Mouse (Mus musculus): ENCODE results near the gene Wnk4.

The Wnk4 gene

DNA sequence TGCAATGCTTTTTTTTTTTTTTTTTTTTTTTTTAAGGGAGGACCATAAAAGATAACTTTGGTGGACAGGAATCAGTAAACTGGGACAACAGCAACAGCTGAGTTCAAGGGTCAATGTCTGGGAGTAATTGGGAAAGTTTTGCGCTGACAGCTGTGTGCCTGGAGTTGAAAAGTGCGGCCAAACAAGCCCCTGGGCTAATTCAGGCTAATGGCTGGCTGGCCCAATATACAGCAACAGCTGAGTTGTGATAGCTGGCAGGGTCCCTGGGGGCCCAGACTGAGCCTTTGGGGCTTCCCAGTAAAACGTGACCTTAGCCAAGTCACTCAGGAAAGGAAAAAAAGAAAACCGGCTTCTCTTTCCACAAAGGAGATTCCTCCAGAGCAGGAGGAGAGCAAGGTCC, 15.3 kb upstream of the Wnk4 start:
- DNase-seq = peak; percentile 51 to 62

DNA sequence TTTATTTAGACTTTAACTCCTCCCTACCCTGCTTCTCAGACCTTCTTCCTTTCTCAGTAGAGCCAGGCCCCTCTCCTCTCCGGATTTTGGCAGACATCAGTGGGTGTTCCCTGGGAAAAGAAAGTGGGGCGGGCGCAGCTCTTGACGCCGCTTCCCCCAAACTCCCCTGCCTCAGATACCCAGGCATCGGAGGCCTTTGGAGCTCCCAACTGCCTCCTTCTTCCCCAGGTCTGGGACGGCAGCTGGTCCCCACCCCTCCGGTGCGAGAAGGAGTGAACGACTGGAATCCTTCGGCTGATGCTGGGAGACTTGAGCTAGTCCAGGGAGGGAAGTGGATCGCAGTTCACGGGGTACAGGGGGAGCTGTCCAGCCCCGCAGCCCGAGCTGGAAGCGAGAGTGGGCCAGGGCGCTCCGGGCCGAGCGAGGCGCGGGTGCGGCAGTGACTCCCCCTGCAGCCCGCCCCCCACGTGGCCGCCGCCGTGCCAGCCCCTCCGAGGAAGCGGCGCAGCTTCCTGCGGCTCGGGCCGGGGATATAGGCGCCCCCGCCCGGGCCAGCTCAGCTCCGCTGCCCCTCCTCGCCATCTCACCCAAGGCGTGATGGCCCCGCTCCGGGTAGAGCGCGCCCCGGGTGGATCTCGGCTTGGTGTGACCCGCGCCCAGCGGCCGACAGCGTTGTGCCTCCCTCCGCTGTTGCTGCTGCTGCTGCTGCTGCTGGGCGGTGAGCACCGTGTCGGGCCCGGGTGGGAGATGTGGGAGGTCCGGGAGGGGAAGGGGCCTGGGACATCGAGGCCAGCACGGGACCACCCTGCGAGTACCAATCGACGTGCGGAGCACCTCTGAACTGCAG, 14.3 kb upstream of the Wnk4 start, which contains the start of gene Ramp2:
Gene Ramp2, plus strand, starts transcription at position 174 of the 847 bp plus-strand sequence.
- DNase-seq = peak; percentile 67 to 81

DNA sequence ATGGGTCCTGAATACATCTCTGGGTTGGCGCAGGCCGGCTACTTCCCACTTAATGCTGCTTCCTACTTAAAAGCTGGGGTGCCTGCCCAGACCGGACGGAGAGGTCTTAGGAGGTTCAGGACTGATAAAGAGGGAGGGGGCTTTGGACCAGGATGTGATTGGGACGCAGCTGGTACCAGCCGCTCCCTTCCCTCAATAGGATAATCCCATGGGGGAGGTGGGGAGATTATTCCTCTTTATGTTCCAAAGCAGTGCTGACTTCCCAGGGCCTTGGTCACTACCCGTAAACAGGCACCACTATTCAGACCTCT, 13.7 kb upstream of the Wnk4 start:
- DNase-seq = no peak

DNA sequence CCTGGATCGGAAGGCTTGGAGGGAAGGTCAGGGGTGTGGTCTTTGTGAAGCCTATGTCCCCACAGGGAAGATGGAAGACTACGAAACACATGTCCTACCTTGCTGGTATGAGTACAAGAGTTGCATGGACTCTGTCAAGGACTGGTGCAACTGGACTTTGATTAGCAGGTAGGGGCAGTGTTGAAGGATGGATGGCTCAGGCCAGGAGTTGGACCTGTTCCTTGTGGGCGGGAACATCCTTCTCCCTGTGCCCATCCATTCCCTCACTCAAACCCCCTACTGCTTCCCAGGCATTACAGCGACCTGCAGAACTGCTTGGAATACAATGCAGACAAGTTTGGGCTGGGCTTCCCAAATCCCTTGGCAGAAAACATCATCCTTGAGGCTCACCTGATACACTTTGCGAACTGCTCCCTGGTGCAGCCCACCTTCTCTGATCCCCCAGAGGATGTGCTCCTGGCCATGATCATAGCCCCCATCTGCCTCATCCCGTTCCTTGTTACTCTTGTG, 12.8 kb upstream of the Wnk4 start:
- peak; percentile 68 to 73 for DNase-seq

DNA sequence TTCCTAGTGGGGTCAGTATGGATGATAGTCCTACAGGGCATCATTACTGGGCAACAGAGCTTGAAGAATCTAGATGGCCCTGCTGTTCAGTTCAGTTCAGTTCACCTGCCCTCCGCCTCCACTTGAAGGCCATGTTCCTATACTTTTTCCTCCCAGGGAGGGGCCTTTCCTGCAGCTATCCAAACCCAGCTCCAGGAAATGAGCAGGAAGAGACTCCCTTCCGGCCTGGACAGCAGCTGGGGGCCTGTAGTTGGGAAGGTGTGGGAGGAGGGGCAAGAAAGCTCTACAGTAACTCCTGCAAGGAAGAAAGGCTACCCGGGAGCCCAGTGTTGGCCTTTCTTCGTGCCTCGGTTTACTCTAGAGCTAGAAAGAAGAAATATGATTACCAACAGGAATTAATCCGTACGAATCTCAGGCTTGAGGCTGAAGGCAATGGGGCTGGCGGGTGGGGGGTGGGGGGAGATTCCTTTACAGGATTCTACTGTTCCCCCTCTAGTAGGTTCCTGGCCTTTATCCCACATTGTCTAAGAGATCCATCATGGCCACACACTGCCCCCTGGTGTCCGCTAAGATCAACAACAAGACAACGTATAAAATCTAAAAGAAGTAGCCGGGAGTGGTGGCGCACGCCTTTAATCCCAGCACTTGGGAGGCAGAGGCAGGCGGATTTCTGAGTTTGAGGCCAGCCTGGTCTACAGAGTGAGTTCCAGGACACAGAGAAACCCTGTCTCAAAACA, 11.9 kb upstream of the Wnk4 start:
- DNase-seq = peak; percentile 83 to 88

DNA sequence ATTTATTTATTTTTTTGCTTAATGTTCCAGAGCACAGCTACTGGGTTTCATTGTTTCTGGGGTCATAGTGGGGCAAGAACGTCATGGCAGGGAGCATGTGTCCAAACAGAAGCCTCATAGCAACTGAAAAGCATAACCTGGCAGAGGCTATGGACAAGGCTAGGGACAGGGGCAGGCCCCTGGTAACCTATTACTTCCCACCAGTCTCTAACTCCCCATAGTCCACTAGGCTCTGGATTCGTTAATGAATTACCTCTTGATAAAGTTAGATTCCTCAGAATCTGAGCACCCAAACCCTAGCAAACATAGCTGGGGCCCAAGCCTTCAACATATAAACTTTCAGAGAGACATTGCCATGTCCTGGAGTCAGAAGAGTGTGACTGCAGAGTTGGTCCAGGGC, 9.3 kb upstream of the Wnk4 start:
- peak; percentile 42 to 70 for DNase-seq

DNA sequence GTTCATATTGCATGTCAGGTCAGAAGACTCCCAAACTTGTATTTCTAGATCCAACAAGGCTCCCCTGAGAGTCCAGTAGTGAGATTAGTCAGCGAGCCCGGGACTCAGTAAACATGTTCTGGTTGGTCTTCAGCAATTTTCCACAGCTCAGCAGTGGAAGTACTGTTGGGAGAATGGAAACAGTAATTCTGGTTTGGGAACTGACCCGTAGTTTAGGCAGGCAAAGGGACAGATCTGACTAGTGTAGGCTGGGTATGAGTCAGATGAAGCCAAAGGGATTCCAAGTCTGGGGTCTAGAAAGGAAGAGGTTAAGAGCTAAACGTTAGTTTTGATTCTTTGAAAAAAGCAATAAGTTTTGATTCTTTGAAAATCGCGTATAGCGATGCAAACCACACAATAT, 7.4 kb upstream of the Wnk4 start:
- DNase-seq = no peak

DNA sequence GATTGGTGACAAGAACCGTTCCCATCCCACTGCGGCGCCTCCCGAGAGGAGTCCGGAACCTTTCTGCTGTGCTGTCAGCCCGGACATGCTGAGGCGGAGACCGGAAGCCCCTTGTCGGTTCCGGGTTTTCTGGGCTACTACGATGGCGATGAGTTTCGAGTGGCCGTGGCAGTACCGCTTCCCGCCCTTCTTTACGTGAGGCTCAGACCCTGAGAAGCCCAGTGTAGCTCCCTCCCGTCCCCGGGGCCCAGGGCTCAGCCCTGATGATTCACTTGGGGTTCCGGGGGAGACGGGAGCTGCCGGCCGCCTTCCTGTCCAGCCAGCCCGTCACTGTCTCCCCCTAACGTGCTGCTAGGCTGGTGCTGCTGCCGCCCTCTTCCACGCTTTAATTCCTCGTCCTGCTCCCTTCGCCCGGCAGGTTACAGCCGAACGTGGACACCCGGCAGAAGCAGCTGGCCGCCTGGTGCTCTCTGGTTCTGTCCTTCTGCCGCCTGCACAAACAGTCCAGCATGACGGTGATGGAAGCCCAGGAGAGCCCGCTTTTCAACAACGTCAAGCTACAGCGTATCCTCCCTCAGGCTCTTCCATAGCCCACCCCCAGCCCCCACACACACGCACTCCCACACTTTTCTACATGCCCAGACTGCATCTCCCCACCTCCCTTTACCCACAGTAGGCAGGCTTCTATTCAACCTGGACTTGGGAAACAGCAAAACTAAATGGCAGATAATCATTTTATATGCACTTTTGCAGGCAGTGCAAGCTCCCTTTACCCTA, 6.6 kb upstream of the Wnk4 start, which contains the start of gene Vps25:
Gene Vps25, plus strand, starts transcription at position 95 of the 777 bp plus-strand sequence.
- DNase-seq = peak; percentile 88 to 91

DNA sequence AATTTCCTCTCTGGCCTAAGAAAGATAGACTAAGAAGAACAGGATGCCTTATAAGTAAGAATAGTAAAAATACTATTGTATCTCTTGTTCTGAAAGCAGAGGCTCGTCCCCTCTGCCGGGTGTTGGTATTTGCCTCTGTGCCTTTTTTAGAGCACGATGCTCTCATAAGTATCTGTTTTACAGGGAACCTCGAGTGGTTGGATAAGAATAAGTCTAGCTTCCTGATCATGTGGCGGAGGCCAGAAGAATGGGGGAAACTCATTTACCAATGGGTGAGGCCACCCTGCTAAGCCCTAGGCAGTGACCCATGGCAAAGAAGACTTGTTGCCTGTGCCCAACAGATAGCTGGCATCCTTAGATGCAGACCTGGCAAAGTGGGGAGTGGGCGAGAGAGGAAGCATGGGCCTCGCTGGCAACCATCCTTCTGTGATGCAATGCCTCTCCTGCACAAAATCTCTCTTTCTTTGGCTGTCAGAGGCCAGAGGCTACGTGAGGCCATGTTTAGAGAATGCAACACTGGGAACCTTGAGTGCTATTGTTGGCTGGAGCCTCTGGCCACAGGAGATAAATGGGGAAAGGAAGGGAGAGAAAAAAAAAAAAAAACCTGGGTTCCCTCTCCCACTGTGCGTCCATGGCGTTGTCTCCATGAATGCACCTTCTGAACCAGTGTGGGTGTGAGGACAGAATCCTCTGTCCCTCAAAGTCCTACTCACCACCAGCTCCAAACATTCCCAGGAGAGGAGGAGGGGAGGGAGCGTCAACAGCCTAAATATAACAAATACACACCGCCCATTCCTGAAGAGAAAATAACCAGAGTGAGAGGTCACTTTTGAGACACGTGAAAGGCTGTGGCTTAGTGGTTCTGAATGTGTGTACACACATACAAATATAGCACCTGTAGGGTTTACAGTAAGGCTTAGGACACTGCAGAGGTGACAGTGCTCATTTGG, 4.3 kb upstream of the Wnk4 start:
- DNase-seq = no peak

DNA sequence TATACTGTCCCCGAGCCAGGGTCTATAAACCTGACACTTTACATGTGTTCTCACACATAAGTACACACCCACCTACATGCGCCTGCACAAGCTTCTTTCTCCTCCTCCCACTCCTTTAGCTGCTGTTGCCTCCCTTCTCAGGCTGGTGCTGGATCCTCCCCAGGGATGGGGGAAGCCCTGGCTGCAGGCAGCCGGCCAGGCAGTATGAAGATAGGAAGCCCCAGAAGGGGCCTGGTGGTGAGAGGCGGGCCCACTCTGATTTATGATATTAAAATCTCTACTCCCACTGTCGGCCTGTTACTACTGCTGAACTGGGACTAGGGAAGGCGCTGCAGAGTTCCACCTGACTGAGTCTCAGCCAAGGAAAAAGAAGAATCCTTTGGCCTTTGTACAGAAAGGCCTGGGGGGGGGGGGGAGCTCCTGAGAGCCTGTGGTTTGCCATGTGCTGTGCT, 1.1 kb upstream of the Wnk4 start:
- DNase-seq = peak; percentile 64 to 68

DNA sequence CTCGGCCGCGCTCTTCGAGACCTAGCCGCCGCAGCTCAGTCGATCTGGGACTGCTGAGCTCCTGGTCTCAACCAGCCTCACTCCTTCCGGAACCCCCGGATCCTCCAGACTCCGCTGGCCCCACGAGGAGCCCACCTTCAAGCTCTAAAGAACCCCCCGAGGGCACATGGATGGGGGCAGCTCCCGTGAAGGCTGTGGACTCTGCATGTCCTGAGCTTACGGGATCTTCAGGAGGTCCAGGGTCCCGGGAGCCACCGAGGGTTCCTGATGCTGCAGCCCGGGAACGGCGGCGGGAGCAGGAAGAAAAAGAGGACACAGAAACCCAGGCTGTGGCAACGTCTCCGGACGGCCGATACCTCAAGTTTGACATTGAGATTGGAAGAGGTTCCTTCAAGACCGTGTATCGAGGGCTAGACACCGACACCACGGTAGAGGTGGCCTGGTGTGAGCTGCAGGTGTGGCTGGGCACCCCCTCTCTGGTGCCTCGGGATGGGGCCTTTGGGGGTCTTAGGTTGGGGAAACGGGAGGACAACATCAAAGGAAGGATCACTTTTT, 536 bp downstream of the Wnk4 start:
- peak in 1 of 2 experiments; percentile 53 for DNase-seq

DNA sequence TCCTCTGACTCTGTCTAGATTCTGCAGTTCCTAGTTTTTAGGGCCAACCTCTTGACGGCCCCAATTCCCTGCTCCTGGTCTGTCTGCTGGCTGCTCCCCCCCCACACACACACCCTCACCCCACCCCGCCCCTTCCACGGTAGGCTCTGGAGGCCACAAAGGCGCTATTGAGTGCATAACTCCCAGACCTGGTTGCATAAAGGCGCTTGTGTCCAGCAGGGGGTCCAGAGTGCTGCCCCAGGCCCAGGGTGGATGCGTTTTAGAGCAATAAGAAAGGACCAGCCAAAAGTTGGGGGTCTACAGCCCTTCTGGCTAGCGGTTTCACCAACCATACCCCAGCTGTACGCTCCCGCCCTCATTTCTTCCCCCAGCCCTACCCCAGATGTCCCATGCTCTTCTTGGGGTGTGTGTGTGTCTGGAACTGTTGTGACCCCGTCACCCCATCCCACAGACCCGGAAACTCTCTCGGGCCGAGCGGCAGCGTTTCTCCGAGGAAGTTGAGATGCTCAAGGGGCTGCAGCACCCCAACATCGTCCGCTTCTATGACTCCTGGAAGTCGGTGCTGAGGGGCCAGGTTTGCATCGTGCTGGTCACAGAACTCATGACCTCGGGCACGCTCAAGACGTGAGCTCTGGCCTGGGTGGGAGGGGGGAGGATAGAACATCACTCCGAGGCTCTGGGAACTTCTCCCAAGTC, 2.1 kb downstream of the Wnk4 start:
- peak; percentile 31 to 59 for DNase-seq

DNA sequence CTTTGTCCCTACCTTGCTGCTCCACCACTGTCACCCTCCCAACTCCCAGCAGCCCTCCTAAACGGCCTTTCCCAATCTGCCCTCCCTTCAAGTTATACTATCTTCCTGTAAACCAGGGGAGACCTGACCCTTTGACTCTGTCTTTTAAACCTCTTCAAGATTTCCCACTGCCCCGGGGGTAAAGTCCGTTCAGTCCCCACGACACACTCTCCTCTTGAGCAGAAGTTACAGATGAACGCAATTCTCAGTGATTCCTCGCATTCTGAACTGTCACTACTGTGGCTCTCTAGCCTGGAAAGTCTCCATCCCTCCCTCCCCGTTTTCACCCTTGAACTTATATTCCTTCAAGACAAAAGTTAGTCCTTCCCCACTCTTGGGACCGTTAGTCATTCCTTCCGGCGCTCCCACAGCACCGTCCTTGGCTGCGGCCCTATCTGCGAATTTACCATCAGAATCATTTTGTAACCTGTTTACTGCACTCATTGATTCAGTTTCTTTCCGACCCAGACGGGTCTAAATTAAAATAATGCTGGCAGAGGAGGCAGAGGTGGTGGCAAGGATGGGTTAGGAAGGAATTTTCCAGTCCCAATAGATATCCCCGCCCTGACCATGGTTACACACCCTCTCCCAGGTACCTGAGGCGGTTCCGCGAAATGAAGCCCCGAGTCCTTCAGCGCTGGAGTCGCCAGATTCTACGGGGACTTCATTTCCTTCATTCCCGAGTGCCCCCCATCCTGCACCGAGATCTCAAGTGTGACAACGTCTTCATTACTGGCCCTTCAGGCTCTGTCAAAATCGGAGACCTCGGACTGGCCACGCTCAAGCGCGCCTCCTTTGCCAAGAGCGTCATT, 3.0 kb downstream of the Wnk4 start:
- DNase-seq = peak; percentile 56 to 60

DNA sequence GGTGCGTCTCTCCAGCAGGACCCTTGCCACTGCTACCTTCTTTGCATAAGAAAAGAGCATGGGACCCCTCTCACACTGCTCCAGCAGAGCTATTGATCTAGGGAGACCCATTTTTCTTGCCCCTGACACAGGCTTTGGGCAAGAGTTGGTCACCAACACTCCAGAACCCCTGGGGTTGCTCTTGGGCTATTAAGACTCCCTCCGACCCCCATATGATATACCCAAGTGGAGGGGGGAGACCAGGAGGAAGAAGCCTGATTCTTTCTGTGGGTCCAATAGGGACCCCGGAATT, 3.6 kb downstream of the Wnk4 start:
- DNase-seq = no peak

DNA sequence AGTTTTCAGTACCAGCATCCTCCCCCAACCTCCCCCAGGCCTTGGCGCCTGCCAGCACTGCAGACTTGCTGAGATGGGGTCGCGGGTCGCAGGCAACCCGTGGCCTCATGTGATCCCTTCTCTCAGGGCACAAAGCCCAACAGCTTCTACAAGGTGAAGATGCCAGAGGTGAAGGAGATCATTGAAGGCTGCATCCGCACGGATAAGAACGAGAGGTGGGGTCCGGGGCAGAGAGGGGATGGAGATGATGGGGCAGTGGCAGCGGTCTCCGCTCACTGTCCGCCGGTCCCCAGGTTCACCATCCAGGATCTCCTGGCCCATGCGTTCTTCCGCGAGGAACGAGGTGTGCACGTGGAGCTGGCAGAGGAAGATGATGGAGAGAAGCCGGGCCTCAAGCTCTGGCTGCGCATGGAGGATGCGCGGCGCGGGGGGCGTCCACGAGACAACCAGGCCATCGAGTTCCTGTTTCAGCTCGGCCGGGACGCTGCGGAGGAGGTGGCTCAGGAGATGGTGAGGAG, 4.6 kb downstream of the Wnk4 start:
- no peak for DNase-seq

DNA sequence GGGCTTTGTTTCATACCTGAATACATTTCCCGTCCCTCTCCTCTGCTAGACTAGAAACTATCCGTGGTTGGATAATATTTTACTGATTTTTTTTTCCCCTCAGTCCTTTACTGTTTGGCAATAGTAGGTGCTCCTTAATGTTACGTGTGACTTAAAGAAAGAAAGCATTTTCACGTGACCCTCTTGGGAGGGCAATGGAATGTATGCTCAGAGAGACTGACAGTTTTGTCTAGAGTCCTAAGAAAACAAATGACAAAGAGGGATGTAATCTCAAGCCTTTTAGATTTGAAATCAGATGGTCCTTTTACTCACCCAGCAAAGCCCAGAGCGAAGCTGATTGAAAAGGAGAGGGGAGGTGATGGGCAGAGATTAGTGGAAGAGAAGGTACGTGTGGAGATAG, 5.5 kb downstream of the Wnk4 start:
- DNase-seq = no peak

DNA sequence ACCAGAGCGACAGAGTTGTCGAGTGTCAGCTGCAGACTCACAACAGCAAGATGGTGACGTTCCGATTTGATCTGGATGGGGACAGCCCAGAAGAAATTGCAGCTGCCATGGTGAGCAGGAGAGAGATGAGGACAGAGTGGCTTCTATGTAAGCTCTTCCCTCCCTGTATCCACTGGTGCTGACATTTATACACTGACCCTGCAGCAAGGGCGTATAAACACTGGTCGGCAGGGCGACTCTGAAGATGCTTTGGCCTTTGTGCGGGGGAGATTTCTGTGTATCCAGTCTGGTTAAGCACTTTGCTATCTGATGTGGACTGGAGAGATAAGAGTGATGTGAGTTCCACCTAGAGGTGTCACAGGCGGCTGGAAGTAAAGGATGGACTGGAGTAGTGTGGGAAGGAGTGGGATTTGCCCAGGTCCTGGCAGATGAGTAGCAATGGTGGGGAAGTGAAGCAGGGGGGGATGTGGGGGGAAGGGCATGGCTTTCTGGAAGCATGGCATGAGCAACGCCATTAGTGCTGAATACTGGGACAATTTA, 9.3 kb downstream of the Wnk4 start:
- DNase-seq = no peak

DNA sequence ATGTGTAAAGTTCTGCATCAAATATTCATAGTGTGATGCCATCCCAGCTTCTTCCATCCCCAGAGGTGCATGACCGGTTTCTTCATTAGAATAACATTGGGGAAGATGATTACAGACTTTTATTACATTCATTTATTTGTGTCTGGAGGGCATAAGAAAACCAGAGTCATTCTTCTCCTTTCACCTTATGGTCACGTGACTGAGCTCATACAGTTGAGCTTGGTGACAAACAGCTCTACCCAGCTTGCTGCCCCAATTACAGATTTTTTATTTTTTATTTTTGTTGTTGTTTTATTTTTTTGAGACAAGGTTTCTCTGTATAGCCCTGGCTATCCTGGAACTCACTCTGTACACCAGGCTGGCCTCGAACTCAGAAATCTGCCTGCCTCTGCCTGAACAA, 12.1 kb downstream of the Wnk4 start:
- no peak for DNase-seq

DNA sequence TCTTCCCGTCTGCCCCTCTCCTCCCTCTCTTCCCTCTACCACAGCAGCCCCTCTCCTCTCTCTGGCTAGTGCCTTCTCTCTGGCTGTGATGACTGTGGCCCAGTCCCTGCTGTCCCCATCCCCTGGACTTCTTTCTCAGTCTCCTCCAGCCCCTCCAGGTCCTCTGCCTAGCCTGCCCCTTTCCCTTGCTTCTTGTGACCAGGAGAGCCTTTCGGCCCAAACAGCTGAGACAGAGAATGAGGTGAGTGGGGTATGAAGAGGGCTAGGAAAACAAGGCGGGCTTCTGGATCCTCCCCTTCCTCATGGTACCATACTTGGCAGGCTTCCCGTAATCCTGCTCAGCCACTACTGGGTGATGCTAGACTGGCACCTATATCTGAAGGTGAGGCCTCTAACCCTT, 14.9 kb downstream of the Wnk4 start:
- DNase-seq = peak in 1 of 2 experiments; percentile 19
